Mouse (Mus musculus): ENCODE data around the gene Gm28360. TPM values are rescaled to one million over a fixed set of nuclear protein-coding genes. Genes with fewer than 3 reads are reported as not detected.
"Not testable (repeated sequence)": the region's sequence is repeated elsewhere in the genome, so short reads cannot be mapped to it uniquely, and the experiment has no call there.

The Gm28360 gene
- polyA plus RNA-seq (2015; fragmentation: Nextera tagmentation; extraction: Ambion mirVana), result not detected in 2 replicates

GRCm38 (mm10) chr1:117829781-117830180 is at the start of gene Gm28360:
Gene Gm28360 (plus strand): TSS chr1:117830081.
- WGBS (ENCODE audit: insufficient replicate concordance), result 42% methylated on average over 5 of the region's 5 CpGs
- H3K4me2 ChIP-seq; ATAC-seq (ENCODE audit: insufficient read depth): not testable (repeated sequence)

GRCm38 (mm10) chr1:117780833-117781232 is 49.0 kb upstream of the Gm28360 start, which contains the start of gene B020011L13Rik:
Gene B020011L13Rik (plus strand): TSS chr1:117781133.
- H3K4me1 ChIP-seq (replicated peaks); H3K4me3 ChIP-seq (replicated peaks); H3K9ac ChIP-seq; H3K36me3 ChIP-seq (replicated peaks); H3K9me3 ChIP-seq (replicated peaks); H3K27me3 ChIP-seq; H3K4me2 ChIP-seq; H3K27ac ChIP-seq (replicated peaks); ATAC-seq (ENCODE audit: insufficient read depth): not testable (repeated sequence)
- WGBS (ENCODE audit: insufficient replicate concordance), result 38% methylated on average over 3 of the region's 3 CpGs

More at GRCm38 (mm10) chr1:117829781-117830180, at the start of gene Gm28360:
- H3K27me3 ChIP-seq; H3K4me3 ChIP-seq (replicated peaks); H3K36me3 ChIP-seq (replicated peaks); H3K4me1 ChIP-seq (replicated peaks); H3K9ac ChIP-seq; H3K9me3 ChIP-seq (replicated peaks); H3K27ac ChIP-seq (replicated peaks): not testable (repeated sequence)

GRCm38 (mm10) chr1:117816271-117816670 is 13.6 kb upstream of the Gm28360 start:
- not testable (repeated sequence) for H3K4me3 ChIP-seq (replicated peaks); H3K4me2 ChIP-seq; H3K36me3 ChIP-seq (replicated peaks); H3K4me1 ChIP-seq (replicated peaks); H3K27me3 ChIP-seq; H3K9ac ChIP-seq; H3K27ac ChIP-seq (replicated peaks); H3K9me3 ChIP-seq (replicated peaks); ATAC-seq (ENCODE audit: insufficient read depth)

DNA sequence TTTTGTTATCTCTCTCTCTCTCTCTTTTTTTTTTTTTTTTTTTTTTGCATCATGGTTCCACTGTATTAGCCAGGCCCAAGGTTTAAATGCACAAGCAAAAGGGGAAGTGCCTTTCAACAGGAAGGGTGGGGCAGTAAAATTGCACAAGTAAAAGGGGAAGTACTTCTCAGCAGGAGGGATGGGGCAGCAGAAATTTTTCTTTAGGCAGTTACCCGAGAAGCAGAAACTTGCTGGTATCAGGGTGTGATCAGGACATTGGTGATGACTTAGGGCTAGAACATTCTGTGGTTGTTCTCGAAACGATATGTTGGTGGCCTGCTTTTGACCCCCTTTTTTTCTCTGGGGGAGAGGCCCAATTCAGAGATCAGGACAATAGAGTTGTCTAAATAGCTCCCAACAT is 21.8 kb downstream of the Gm28360 start:
- H3K4me3 ChIP-seq (replicated peaks); H3K9ac ChIP-seq; H3K27me3 ChIP-seq; H3K27ac ChIP-seq (replicated peaks); H3K9me3 ChIP-seq (replicated peaks); H3K4me2 ChIP-seq; H3K36me3 ChIP-seq (replicated peaks); H3K4me1 ChIP-seq (replicated peaks); ATAC-seq (ENCODE audit: insufficient read depth): not testable (repeated sequence)
- 53% methylated on average over 3 of the region's 3 CpGs for WGBS (ENCODE audit: insufficient replicate concordance)

Other genes starting within 250 kb of the Gm28360 start
- gene Gm28363, start 132.9 kb upstream of the Gm28360 start, polyA plus RNA-seq (2015; fragmentation: Nextera tagmentation; extraction: Ambion mirVana), result not detected in 2 replicates
- gene B020011L13Rik, start 48.9 kb upstream of the Gm28360 start, polyA plus RNA-seq (2015; fragmentation: Nextera tagmentation; extraction: Ambion mirVana), result not detected in 2 replicates
- gene Gm28168, start 97.9 kb downstream of the Gm28360 start, polyA plus RNA-seq (2015; fragmentation: Nextera tagmentation; extraction: Ambion mirVana), result not detected in 2 replicates
- not detected in 2 replicates for gene Gm7145, start 135.9 kb downstream of the Gm28360 start, polyA plus RNA-seq (2015; fragmentation: Nextera tagmentation; extraction: Ambion mirVana)

All from liver, embryonic 15.5 days (tissue).